Mouse (Mus musculus) midbrain, embryonic 12.5 days (tissue): Measurements from ENCODE around the gene Zyg11b. TPM values are rescaled to one million over a fixed set of nuclear protein-coding genes. Genes with fewer than 3 reads are reported as not detected.

Experiments used
- ATAC-seq: fragments of 200-750 bp; cut with Nextera tagmentation; 2 replicates; pipeline ENCODE4 v1.8.0; 2017; ENCODE audit warnings: low read depth, moderate TSS enrichment, moderate library complexity; ENCODE audit not compliant: low FRiP score
- H3K27ac ChIP-seq: fragments of 300-500 bp; sonication (generic); replicated peaks from 2 replicates; pipeline ENCODE4 v1.5.1; 2016; ENCODE audit warnings: mild to moderate bottlenecking
- H3K27me3 ChIP-seq: fragments of 300-500 bp; sonication (generic); 2 replicates; pipeline ENCODE4 v1.6.1; 2016; ENCODE audit warnings: mild to moderate bottlenecking
- H3K36me3 ChIP-seq: fragments of 300-500 bp; sonication (generic); 2 replicates; pipeline ENCODE4 v1.6.1; 2016
- H3K4me1 ChIP-seq: fragments of 300-500 bp; sonication (generic); 2 replicates; pipeline ENCODE4 v1.6.1; 2016
- H3K4me2 ChIP-seq: fragments of 300-500 bp; sonication (generic); replicated peaks from 2 replicates; pipeline ENCODE4 v1.6.1; 2016; ENCODE audit warnings: mild to moderate bottlenecking, moderate library complexity
- H3K4me3 ChIP-seq: fragments of 300-500 bp; sonication (generic); 2 replicates; pipeline ENCODE4 v1.5.1; 2016; ENCODE audit warnings: mild to moderate bottlenecking
- H3K9ac ChIP-seq: fragments of 300-500 bp; sonication (generic); replicated peaks from 2 replicates; pipeline ENCODE4 v1.6.1; 2016; ENCODE audit warnings: mild to moderate bottlenecking, moderate library complexity
- H3K9me3 ChIP-seq: fragments of 300-500 bp; sonication (generic); 2 replicates; pipeline ENCODE4 v1.6.1; 2016; ENCODE audit warnings: mild to moderate bottlenecking
- WGBS: fragments of 180-500 bp; shearing (Covaris S2); methylation state at CpG from one replicate; pipeline ENCODE4 v1.1.7; 2016; 5-methylcytosine and 5-hydroxymethylcytosine counted together
- polyA plus RNA-seq: library from polyadenylated mRNA; unstranded; fragments of >200 nt; fragmentation: Nextera tagmentation; extraction: Ambion mirVana; gene quantifications from 2 replicates; pipeline ENCODE4 v1.2.1, GENCODE M21; 2016

The Zyg11b gene
- polyA plus RNA-seq, 1 experiment from 2014 or later: 33.9 TPM

DNA sequence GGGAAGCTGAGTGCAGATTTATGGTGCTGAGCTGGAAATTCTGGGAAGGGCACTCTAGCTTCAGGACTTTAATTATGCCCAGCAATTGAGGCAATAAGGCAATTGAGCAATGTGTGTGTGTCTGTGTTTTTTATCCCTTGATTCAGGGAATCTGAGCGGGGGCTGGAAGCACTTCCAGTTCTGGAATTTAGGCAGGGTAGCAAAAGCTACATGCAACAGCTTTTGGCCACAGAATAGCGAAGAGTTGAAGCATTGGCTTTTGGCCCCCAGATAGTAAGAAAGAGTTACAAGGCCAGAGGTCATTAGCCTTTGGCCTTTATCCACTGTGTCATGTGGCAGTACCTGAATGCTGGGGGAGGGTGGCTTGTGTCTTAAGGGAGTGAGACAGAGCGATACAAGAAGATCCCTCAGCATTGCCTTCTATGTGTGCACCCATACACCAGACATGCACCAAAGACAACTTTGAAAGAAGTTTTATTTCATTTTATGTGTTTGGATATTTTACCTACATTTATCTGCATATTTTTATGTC, 75.5 kb downstream of the Zyg11b start:
- no peaks in the 10 kb centered on the region for H3K9me3 ChIP-seq
- no peaks in the 10 kb centered on the region for H3K27me3 ChIP-seq
- H3K4me3 ChIP-seq: no peak overlapping the region
- H3K36me3 ChIP-seq: no peaks in the 10 kb centered on the region
- 43% methylated on average over 3 of the region's 3 CpGs for WGBS
- ATAC-seq: no peak
- H3K4me2 ChIP-seq: no peak overlapping the region
- no peak overlapping the region for H3K9ac ChIP-seq
- H3K27ac ChIP-seq: no peak overlapping the region
- no peaks in the 10 kb centered on the region for H3K4me1 ChIP-seq

DNA sequence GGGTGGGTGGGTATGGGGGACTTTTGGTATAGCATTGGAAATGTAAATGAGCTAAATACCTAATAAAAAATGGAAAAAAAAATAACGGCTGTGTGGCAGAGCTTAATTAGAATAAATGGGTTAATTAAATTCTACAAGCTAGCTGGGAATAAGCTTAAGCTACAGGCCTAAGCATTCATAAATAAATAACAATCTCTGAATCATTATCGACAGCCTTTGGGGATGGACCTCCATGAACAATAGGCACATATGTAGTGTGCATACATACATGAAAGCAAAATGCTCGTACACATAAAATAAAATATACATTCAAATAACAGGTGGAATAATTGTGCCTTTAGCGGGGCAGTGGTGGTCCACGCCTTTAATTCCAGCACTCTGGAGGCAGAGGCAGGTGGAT, 78.4 kb downstream of the Zyg11b start:
- H3K36me3 ChIP-seq: no peaks in the 10 kb centered on the region
- no peak overlapping the region for H3K4me2 ChIP-seq
- H3K9ac ChIP-seq: no peak overlapping the region
- ATAC-seq: no peak
- H3K4me1 ChIP-seq: peaks cover 8% of the 10 kb centered on the region
- WGBS: 89% methylated on average over 5 of the region's 5 CpGs
- H3K4me3 ChIP-seq: no peak overlapping the region
- H3K27ac ChIP-seq: no peak overlapping the region
- H3K9me3 ChIP-seq: no peaks in the 10 kb centered on the region
- H3K27me3 ChIP-seq: peaks cover 25% of the 10 kb centered on the region

DNA sequence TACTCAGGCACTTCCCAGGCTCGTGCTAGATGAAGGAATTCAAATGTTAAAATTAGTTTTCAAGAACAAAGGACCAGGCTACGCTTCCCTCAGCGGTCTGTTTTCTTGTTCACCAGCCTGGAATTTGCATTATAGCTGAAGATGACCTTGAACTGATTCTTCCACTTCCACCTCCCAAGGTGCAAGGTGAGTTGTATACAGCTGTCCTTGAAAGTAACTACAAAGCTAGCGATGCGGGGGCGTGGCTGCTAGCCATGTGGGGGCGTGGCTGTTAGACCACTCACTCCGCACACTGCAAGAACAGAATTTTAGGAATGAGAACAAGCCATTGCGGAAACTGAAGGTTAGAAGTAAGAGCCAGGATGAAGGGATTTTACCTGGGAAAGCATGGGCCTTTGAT, 81.9 kb downstream of the Zyg11b start:
- no peaks in the 10 kb centered on the region for H3K9me3 ChIP-seq
- H3K27me3 ChIP-seq: peaks cover 53% of the 10 kb centered on the region
- no peak overlapping the region for H3K27ac ChIP-seq
- no peak overlapping the region for H3K4me3 ChIP-seq
- 7% methylated on average over 9 of the region's 9 CpGs for WGBS
- peaks cover 12% of the 10 kb centered on the region for H3K4me1 ChIP-seq
- no peak for ATAC-seq
- H3K36me3 ChIP-seq: no peaks in the 10 kb centered on the region
- H3K4me2 ChIP-seq: no peak overlapping the region
- no peak overlapping the region for H3K9ac ChIP-seq

DNA sequence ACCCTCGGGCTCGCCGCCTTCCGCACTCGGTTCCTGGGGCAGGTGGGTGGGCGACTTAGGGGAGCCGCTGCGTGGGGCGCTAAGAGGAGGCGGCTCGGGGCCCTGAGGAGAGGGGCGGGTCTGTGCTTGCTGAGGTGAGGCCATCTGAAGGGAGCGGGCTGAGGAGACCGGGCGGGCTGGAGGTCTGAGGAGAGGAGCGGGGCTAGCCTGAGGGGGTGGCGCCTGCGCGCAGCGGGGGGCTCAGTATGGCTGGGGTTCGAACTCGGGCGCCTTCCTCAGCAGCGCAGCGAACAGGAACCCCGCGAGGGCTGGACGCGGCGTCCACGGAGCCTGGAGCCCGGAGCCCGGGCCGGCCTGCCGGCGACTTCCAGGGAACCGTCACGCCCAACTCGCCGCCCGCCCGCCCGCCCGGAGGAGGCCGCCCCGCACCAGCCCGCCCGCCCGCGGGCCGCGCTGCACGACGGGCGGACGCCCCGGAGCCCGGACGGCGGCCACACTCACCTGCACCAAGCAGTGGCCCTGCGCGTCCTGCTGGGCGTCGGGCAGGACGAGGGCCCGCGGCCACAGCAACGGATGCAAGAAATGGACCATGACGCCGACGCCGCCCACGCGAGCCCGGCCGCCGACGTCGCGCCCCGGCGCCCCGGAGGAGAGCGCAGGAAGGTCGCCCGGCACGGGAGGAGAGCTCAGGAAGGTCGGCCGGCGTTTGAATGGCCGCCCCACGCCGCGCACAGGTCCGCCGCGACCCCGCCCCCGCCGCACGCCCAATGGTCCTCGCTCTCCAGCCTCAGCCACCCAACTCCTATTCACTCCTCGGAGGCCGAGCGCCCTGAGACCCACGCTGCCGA, 83.3 kb downstream of the Zyg11b start, which contains the start of gene Zyg11a:
Zyg11a (minus strand) TSS at position 717 of the 848 bp plus-strand sequence.
- WGBS: 2% methylated on average over 62 of the region's 107 CpGs
- no peaks in the 10 kb centered on the region for H3K9me3 ChIP-seq
- peaks cover 12% of the 10 kb centered on the region for H3K4me1 ChIP-seq
- no peak for ATAC-seq
- H3K9ac ChIP-seq: 0 out of 2 replicates have a peak within 1 kb of the TSS, but pooled peaks have one; percentile 12
- peak within 1 kb of the TSS; percentile 40 for H3K4me3 ChIP-seq
- H3K27me3 ChIP-seq: peaks cover 53% of the 10 kb centered on the region
- no peaks in the 10 kb centered on the region for H3K36me3 ChIP-seq
- H3K4me2 ChIP-seq: peak within 1 kb of the TSS; percentile 57
- no peak within 1 kb of the TSS for H3K27ac ChIP-seq

DNA sequence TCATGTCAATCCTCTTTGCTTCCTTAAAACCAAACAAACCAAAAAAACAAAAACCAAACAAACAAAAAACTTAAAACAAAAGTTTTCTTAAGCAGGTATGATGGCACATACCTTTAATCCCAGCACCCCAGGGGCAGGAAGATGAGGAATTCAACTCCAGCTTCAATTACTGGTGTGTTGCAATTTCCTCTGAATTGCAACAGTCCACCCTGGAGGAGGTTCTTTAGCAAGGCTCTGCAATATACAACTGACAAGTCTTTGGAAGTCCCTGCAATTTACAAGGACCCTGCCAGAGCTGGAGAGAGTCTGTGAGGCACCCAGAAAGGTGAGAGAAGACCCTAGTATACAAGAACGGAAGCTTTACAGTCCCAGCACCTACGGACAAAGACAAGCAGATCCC, 87.9 kb downstream of the Zyg11b start:
- H3K27me3 ChIP-seq: peaks cover 33% of the 10 kb centered on the region
- no peak overlapping the region for H3K9ac ChIP-seq
- WGBS: 83% methylated on average over 2 of the region's 2 CpGs
- H3K4me1 ChIP-seq: peaks cover 9% of the 10 kb centered on the region
- H3K9me3 ChIP-seq: no peaks in the 10 kb centered on the region
- no peaks in the 10 kb centered on the region for H3K36me3 ChIP-seq
- ATAC-seq: no peak
- H3K4me3 ChIP-seq: no peak overlapping the region
- H3K27ac ChIP-seq: no peak overlapping the region
- no peak overlapping the region for H3K4me2 ChIP-seq

DNA sequence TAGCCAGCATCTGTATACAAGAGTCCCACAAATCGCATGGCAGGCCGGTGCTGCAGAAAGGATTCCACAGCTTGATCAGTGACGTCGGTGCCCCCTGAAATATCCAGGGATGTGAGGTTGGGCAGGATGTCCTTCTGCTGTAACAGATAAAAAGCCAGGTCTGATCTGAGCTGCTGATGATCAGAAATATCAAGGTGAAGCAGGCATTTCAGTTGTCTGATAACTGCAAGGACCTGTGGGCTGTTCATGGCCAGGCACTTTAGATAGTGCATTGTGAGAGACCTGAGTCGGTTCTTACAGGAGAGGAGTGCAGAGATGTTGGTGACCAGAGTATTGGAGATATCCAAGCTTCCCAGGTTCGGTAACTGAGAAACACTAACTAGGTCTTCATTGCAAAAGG, 96.3 kb downstream of the Zyg11b start:
- WGBS: 87% methylated on average over 6 of the region's 6 CpGs
- no peak for ATAC-seq
- H3K9ac ChIP-seq: no peak overlapping the region
- H3K4me3 ChIP-seq: no peak overlapping the region
- no peak overlapping the region for H3K27ac ChIP-seq
- H3K27me3 ChIP-seq: no peaks in the 10 kb centered on the region
- no peaks in the 10 kb centered on the region for H3K9me3 ChIP-seq
- no peaks in the 10 kb centered on the region for H3K36me3 ChIP-seq
- H3K4me1 ChIP-seq: no peaks in the 10 kb centered on the region
- no peak overlapping the region for H3K4me2 ChIP-seq

DNA sequence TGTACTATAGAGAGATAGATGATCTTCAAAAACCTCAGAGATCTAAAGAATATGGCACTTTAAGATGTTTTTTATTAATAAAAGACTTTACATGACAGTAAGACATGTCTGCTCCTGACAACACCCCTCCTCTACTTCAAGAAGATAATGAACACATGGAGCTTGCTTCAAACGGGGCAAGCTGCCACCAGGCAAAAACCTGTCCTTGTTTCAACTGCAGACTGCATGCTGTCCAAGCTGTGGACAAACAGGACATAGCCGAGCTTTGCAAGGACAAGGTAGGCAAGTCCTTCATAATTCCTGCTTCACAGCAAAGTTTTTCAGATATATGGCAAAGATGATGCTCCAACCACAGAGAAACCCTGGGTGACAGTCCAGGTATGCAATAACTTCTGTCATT, 101.7 kb downstream of the Zyg11b start:
- Histone ChIP-seq H3K9me3 (no peaks in the 10 kb centered on the region), H3K27ac (no peak overlapping the region), H3K36me3 (no peaks in the 10 kb centered on the region), H3K4me2 (no peak overlapping the region), H3K4me1 (no peaks in the 10 kb centered on the region), H3K4me3 (no peak overlapping the region), H3K27me3 (no peaks in the 10 kb centered on the region), H3K9ac (no peak overlapping the region)
- WGBS: 79% methylated on average over 2 of the region's 2 CpGs
- ATAC-seq: no peak

DNA sequence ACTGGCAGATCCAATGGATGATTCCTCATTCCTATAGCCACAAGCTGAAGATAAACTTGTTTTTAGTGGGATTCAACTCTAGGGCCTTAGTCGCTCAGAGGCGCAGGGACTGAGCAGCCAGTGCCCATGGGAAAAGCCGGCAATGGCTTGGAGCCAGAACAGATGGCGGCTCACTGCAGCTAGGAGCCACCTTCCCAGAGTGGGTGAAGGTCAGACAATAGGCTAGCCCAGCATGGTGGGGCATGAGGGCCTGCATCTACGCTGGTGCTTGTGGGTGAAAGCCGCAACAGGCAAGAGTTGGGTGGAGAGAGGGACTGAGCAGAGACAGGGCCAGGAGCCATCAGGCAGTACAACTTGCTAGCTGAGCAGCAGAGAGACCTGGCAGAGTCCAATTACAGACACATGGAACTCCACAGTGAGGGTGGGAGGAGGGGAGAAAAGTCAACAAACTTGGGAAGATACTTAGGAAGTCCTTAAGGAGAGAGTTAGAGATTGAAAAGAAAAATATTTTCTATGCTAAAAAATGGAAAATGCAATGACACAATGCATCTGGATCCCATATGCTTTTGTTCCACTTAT, 104.5 kb downstream of the Zyg11b start:
- Histone ChIP-seq H3K36me3 (no peaks in the 10 kb centered on the region), H3K9ac (no peak overlapping the region), H3K4me3 (no peak overlapping the region), H3K4me2 (no peak overlapping the region), H3K27ac (no peak overlapping the region), H3K27me3 (no peaks in the 10 kb centered on the region), H3K4me1 (no peaks in the 10 kb centered on the region), H3K9me3 (no peaks in the 10 kb centered on the region)
- no peak for ATAC-seq
- 70% methylated on average over 6 of the region's 6 CpGs for WGBS

DNA sequence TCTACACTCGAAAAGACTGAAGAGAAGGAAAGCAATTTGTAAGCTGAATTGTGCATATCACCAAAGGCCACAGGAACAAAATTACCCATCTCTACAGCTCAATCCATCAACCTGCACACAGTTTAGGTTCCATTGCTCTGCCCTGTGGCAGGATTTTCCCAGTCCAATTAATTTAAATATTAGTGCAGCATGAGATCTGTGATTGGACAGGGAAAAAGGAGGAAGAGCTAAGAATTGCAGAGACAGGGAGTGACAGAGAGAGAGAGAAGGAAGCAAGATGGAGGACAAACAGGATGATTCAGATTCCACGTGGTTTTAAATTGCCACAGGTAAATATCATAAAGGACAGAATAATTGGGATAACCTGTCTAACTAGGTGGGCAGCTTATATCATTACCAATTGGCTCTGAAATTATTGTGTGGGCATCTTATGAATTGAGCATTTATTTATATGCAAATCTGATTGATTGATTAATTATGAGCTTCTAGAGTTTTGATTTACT, 108.0 kb downstream of the Zyg11b start:
- no peaks in the 10 kb centered on the region for H3K4me1 ChIP-seq
- no peak for ATAC-seq
- 73% methylated on average over 2 of the region's 2 CpGs for WGBS
- no peak overlapping the region for H3K9ac ChIP-seq
- H3K9me3 ChIP-seq: no peaks in the 10 kb centered on the region
- no peak overlapping the region for H3K27ac ChIP-seq
- no peak overlapping the region for H3K4me3 ChIP-seq
- no peaks in the 10 kb centered on the region for H3K27me3 ChIP-seq
- no peaks in the 10 kb centered on the region for H3K36me3 ChIP-seq
- H3K4me2 ChIP-seq: no peak overlapping the region

DNA sequence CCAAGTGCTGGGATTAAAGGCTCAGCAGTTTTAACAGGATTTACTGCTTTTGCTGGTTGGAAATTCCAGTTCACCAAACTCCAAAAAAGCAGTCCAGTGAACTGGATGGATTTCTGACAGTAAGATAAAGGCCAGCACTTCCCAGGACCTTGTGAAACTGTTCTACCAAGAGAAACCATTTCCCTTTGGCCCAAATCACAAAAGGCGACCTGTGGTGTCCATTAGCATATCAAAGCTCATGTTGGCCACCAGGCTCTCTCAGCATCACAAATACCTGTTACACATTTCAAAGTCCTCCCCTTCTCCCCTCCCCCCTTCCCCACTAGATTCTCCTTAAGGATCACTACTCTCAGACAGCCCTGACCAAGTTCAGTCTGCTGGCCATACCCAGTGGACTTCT, 118.6 kb downstream of the Zyg11b start:
- Histone ChIP-seq H3K36me3 (no peaks in the 10 kb centered on the region), H3K9ac (no peak overlapping the region), H3K4me1 (no peaks in the 10 kb centered on the region), H3K4me3 (no peak overlapping the region), H3K4me2 (no peak overlapping the region), H3K9me3 (no peaks in the 10 kb centered on the region), H3K27ac (no peak overlapping the region), H3K27me3 (0 out of 2 replicates have a peak, but pooled peaks cover 4% of the 10 kb centered on the region)
- 36% methylated on average over 1 of the region's 1 CpGs for WGBS
- ATAC-seq: no peak
